Mouse (Mus musculus) CD8-positive naive resting alpha-beta T cell, adult 2 months (primary cell): Measurements from ENCODE around the gene Grik3.

Experiments
- DNase-seq, 2 experiments: peaks; one replicate each; pipeline ENCODE4 v3.0.0; 2022; ENCODE audit warnings: low read depth in 2 of 2, low spot score in 2 of 2

The Grik3 gene

GRCm38 (mm10) chr4:125490661-125491504, at the start of gene Grik3:
TSS of gene Grik3 (plus strand) at chr4:125490700.
- DNase-seq = no peak

GRCm38 (mm10) chr4:125441821-125442220, 48.7 kb upstream of the Grik3 start:
- DNase-seq = no peak

- DNase-seq = no peak
These were observed 46.1 kb upstream of the Grik3 start for GRCm38 (mm10) chr4:125444366-125444765.

- DNase-seq = no peak
These were observed 39.7 kb upstream of the Grik3 start for GRCm38 (mm10) chr4:125450602-125451321.

GRCm38 (mm10) chr4:125451821-125452220, 38.7 kb upstream of the Grik3 start:
- no peak for DNase-seq

DNA sequence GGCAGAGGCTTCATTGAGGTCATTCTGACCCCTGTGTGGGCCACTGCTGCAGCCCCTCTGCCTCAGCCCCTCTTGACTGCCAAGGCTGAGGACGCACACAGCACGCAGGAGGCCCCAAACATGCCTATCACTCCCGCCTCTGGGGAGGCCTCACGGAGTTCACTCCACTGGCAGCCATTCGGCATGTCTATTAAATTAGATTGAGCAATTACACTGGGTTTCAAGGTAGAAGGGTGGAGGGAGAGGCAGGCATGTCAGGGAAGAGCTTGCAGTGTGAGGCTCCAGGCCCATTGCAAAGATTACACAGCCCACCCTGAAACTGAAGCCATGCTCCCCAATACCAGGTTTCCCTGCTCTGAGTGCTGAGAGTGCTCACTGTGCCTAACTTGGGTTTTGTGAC, 34.0 kb upstream of the Grik3 start:
- DNase-seq = no peak

DNA sequence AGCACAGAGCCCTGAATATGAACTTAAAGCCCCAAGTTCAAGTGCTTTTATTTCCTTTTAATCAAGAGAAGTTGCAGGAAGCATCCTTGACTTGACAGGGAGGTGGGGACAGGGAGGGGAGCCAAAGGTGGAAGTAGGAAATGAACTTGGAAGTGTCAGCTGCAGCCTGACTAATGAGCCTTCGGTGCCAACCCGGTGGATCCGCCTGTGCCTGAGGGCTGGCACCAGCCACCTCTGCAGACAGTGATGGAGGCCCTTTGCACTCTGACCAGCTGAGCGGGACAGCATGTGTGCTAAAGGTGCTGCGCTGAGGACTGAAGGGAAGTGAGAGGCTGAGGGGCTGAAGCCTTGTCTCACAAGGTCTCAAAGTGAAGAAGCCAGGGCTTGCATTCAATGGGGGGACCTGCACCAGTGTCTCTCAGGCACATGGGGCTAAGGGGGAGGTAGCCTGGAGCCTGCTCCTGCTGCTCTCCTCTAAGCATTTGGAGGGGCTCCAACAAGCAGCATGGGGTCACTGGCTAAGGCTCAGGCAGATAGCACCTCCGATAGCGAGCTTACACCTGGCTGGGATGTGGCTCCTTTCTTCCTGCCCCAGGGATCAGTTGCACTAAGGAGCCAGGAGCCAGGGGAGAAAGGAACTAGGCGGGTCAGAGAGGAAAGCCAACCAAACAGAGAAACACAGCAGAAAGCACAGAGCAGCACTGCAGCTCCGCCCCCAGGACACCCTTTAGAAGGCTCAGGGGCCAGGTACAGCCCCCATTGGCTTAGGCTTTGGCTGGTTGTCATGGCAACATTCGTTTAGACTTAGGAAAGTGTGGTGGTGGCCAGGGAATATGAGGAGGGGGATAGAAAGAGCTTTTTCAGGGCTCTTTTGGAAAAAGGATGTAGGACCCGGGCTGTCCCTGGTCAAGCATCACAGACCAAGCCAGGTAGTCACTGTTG, 33.1 kb upstream of the Grik3 start:
- DNase-seq = no peak

DNA sequence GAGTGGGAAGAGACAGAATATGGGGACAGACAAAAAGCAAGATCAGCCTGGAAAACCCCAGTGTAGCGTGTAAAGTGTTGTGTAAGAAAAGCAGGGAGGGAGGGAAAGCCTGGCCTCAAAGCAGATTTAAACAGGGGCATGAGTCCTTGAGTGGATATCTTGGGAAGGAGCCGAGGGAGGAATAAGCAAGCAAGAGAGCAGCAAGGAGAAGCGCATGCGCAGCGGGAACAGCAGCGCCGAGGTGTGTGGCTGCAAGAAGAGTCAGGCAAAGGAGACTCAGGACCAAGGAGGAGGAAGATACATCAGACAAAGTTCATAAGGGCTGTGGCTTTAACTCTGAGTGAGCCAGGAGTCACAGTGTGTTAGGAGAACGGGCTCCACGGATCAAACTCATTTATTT, 30.7 kb upstream of the Grik3 start:
- no peak for DNase-seq

DNA sequence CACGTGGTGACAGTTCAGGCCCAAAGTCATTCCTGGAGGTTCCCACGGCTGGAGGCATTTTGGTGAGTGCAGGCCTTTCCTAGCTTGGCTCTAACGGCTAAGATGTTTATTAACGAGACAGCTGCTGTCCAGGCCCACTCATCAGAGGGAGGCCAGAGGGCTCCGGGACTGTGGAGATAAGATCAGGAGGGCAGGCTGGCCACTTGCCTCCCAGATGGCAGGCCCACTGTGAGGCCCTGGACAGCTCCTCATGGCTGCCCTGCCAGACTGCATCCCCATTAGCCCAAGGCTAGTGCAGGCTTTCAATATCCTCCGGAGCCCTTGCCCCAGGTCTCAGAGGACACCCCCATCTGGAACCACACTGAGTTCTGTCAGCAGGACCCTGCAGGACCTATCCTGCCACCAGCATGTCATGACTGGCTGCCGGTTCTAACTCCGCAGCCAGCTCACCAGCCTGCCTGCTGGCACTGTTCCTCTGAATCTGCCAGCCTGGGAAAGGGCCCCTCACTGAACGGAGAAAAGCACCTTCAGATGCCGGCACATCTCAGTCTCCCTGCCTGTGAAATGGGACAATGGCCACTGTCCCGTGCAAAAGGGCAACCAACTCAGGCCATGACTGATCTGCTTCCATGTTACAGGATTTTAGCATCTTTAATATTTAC, 20.7 kb upstream of the Grik3 start:
- DNase-seq = no peak

DNA sequence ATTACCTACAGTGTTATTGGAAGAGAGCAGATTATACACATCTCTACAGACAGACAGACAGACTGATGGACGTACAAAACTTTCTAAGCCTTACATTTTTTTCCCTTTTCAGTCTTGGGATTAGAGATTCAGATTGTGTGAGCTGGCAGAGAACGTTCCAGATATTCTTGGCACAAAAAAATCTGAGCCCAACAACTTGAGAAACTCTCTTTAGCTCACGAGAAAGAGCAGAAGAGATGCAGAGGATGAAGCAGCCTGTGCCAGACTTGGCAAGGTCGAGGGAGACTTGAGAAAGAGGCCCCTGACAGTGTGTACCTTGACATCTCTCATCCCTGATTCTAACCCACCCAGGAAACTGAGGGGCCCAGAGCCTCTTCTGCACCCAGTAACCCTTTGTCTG, 15.6 kb upstream of the Grik3 start:
- no peak for DNase-seq

DNA sequence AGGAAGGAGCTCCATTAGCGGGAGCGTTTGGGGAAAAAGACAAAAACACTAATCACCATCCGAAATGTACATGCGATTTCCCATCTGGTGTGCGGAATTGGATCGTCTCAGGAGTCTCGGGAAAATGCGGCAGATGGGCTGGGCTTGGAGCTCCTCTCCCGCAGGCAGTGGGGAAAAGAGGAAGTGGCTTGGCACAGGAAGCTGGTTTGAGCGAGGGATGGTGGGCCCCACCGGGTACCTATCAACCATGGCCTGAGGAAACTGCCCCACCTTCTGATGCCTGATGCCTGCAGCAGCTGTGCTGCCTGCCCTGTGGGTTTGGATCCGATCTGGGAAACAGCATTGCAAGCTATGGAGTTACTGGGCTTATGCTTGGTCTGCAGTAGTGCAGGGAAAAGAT, 12.4 kb upstream of the Grik3 start:
- DNase-seq = no peak

DNA sequence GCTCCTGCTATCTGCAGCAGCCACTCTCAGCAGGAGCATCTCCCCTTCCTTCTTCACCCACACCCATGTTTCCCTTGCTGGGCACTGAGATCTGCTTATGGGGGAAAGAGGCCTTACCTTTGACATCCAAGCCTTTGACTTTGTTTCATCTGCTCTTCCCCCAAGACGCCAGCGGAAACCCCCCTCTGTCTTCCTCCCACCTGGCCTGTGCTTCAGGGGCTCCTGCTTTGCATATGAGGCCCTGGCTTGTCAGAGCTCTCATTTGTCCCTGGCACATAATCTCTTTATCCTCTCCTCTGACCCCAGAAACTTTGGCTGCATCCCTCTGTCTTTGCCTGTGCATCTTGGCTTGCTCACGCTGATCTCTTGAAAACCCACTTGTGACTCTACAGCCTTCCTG, 9.2 kb upstream of the Grik3 start:
- no peak for DNase-seq

DNA sequence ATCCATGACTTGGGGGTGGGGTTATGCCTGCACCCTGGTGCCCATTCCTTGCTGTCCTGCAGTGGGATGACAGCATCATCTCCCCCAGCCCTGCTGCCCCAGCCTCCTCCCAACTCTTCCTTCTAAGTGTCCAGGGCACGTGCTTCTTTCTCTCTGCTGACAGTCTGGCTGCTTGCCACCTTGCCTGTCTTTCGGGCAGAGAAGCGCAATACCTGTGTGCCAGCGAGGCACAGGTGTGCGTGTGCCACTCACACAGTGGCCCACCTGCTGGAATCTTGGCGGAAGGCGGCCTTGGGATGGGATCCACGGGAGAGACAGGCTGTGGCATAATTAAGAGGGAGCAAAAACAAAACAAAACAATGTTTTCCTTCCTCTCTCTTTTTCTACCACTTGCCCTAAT, 6.4 kb upstream of the Grik3 start:
- no peak for DNase-seq

DNA sequence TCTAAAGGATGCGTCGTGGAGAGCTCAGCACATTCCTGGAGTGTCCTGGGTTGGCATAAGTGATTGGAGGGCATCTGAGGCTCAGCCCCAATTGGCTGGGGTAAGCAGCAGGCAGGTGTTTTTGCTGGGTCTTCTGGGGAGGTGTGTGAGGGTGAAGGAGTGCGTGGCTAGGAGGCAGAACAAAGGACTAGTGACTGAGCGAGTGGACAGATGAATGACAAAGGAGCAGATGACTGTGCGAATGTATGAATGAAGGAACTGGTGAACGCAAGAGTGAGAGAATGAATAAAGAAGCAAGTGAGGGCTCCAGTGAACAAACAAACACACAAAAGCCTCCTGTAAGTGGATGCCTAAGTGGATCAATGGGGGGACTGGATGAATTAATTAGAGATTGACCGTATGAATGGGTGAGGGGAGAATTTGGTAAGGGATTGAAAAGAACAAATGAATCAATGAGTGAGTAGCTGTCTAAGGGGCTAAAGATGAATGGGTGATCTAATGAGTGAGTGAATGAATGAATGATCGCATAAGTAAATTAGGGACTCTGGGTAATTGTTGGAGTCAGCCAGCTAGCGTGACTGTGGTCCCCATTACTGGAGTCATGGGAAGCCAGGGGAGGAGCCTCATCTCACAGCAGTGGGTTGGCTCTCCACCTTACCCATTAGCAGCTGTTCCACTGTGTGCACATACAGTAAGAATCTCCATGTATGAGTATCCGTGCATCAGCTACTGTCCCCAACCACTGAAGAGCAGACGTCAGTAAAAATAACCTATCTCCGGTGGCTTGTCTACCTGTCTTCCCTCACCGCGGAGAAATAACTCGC, 4.9 kb upstream of the Grik3 start:
- no peak for DNase-seq

GRCm38 (mm10) chr4:125486616-125487015, 3.9 kb upstream of the Grik3 start:
- no peak for DNase-seq

GRCm38 (mm10) chr4:125487031-125487430, 3.5 kb upstream of the Grik3 start:
- DNase-seq = no peak

- DNase-seq = no peak
These were observed 1.5 kb upstream of the Grik3 start for GRCm38 (mm10) chr4:125488796-125489637.

DNA sequence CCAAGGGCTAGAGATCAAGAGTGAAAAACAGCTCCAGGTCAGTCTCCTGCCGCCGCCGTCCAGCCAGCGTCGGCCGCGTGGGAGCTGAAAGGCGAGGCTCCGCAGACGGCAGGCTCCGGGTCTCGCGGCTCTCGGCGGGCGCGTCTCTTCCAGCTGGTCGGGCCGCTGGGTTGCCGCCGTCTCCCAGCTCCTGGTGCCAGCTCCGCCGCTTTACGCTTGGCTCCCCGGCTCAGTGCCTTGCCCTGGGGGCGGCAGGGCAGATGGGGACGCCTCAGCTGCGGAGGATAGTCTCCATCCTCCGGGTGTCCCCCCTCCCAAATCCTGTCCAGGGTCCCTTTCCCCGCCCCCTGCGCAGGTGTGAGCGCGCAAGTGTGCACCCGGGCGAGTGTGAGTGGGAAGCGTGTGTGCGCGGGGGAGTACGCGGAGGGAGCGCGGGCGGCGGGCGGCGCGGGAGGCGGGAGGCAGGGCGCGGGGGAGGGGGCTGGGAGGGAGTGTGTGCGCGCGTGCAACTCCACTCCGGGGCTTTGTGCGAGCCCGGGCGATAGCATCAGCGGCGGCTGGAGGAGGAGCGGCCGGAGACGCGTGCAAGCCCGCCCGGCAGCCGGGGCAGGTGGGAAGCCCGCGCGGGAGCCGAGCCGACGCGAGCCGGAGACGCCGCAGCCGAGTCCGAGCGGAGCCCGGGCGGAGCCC, 454 bp upstream of the Grik3 start:
- DNase-seq = no peak
